Mouse (Mus musculus): Measurements from ENCODE around the gene Dapk1. TPM values are rescaled to one million over a fixed set of nuclear protein-coding genes. Genes with fewer than 3 reads are reported as not detected.

Dapk1 gene
- polyA plus RNA-seq, 1 experiment: not detected

DNA sequence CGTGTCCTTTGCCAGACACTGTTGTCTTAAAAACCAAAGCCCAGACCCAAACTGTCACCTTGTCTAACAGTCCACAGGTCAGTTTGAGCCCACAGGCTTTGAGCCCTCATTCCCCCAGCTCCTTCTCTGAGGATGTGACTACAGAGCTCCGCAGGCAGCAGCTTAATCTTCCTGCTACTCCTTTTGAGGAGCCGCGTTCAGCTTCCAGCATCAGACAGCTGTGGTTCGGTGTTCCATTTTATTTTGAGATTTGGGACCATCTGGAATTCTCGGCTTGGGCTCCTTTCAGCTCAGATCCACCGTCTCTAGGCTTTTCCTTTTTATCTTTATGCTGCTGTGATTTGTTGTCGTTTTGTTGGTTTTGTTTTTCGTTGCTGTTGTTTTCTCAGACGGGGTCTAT, 69.5 kb downstream of the Dapk1 start:
- no peak for TF ChIP-seq GATA1 (IDR thresholded peaks at IDR 0.05; ENCODE audit: low read length)

DNA sequence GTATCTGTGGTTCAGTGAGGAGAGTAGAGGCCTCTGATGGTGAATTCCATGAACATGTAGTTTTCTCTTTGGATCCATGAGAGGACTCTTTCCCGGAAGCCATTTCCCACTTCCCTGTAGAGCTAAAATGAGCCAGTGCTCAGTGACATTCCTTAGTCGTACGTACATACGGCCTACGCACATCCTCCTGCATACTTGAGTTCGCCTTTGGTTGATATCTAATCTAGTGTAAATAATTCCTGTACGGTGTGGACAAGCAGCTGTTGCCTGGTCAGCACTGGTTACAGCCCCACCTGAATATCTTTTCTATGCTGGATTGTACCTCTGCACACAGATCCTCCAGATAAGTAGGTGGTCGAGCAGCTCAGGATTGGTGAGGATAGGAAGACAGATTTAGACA, 70.5 kb downstream of the Dapk1 start:
- no peak for TF ChIP-seq GATA1 (IDR thresholded peaks at IDR 0.05; ENCODE audit: low read length)

DNA sequence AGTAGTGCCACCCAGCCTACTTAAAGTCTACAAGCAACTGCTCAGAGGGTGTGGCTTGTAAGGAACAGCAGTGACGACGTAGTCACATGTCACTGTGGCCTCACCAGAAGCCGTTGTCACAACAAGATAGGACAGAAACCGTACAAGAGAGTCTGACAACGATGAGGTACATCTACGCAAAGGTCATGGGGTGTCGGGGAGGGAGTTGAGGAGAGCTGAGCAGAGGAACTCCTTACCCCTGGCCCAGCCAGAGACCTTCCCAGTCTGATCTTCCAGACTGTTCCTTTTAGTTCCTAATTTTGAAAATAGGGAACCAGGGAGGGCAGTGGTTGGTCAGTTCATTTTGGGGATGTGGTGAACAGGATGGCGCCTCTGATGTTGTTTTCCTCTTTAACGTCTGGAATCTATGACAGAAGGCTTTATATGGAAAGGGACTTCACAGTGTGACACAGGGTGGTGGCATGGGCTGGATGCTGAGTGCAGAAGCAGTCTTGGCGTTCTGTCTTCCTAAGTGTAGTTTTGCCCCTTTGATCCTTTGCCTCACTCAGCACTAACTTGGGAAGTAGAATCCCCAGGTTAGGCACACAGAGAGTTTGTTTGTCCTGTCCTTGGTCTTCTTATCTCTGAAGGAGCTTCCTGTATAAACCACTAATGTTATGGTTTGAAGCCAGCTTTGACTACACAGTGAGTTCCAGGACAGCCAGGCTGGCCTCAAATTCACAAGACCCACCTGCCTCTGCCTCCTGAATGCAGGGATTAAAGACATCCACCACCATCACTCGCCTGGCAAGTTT, 71.3 kb downstream of the Dapk1 start:
- no peak for TF ChIP-seq GATA1 (IDR thresholded peaks at IDR 0.05; ENCODE audit: low read length)

DNA sequence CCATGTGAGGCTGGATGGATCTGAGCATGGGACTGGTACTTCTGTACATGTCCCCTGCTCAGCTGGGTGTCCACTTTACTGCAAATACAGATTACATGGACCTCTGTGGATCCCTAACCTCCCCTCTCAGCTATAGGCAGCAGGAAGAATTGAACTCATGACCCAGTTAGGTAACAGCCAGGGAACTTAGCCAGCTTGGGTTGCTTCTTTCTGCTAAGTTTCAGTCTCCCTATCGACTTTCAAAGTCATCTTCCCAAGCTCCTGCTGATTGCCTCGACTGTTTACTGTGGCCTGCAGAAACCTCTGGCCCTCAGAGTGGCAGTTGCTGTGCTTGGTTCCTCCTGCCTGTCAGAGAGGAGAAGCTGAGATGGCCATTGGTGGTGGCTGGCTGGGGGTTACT, 72.6 kb downstream of the Dapk1 start:
- TF ChIP-seq GATA1 (IDR thresholded peaks at IDR 0.05; ENCODE audit: low read length): no peak

DNA sequence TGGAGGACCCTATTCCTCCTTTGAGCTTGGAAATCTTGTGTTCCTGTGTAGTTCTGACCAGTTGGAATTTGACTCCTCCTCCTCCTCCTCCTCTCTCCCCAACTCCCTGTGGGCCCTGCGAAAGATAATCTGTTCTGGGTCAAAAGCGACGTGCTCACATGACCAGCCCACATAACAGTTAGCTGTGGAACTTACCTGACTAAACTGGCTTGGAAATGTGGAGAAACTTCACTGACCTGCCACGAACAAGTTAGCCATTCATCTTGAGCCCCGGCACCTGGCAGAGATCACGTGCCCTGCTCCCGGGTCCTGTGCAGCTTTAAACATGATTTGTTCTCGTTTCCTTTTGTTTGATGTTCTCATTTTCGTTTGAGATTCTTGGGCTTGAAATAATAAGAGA, 73.2 kb downstream of the Dapk1 start:
- TF ChIP-seq GATA1 (IDR thresholded peaks at IDR 0.05; ENCODE audit: low read length): no peak

DNA sequence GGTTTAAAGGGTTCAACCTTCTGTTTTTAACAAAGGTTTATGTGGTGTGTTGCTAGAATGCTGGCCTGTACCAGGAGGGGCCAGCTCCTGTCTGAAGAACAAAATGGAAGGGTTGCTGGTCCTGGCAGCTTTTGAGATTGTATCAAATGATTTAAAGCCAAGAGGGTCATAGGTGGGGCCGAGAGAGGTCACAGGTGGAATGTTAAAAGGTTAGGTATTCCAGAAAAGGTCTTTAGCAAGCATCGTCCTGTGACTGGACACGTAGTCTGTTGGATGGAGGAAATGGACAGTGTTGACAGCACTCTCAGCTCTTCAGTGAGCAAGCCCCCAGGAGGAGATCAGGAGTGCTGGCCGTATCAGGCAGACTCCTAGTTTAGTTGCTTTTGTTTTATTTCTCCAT, 73.7 kb downstream of the Dapk1 start:
- no peak for TF ChIP-seq GATA1 (IDR thresholded peaks at IDR 0.05; ENCODE audit: low read length)

DNA sequence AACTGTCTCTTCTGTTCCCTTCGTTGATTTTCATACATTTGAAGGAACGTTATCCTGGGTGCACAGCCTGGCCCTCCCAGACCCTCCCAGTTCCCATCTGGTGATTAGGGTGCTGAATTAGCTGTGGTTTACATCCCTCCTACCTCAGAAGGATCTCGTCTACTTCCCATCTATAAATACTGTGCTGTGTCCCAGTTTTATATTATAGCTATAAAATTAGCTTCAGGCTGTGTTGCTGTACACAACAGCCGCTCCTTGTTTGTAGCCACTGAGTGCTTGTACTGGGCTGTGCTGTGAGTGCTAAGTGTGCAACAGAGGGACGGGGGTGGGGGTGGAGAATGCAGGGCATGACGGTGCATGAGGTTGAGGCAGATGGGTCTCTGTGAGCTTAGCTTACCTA, 77.2 kb downstream of the Dapk1 start:
- TF ChIP-seq GATA1 (IDR thresholded peaks at IDR 0.05; ENCODE audit: low read length): no peak

DNA sequence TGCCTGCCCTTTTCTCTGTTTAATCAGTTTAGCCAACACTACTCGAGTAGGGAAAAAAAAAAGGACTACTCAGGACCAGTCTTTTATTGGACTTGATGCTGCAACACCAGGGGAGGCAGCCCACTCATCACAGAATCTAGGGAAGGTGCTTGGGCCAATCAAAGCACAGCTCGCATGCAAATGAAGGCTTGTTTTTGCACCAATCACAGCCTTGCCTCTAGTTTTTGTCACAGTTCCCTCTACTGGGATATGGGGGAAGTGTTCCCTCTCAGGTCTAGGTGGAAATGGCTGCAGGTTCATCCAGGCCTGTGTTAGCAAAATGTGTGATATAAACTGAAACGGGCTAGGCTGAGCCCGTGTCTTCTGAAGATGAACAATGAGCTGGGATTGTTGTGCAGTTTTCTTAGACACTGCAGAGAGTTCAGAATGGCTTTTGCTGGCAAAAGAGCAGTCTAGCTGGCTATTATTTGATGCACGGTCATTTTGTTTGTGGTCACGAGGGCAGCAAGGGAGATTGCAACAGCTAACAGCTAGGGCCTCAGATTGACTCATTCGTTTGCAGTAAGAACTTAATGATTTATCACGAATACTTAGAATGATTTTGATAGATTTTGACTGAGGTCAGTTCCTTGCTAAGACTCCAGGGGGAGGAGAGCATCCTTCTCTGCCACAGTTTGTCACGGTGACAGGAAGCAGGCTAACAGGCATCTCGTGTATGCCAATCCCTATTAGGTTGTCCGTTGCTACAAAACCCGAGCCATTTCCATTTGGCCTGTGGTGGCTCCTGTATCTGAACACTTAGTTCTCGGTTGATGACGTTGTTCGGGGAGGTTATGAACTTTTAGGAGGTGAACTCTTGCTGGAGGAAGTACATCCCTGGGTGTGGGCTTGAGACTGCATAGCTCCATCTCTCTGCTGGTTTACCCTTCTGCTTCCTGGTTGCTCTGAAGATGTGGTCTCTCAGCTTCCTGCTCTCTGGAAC, 81.3 kb downstream of the Dapk1 start:
- TF ChIP-seq GATA1 (IDR thresholded peaks at IDR 0.05; ENCODE audit: low read length): no peak

DNA sequence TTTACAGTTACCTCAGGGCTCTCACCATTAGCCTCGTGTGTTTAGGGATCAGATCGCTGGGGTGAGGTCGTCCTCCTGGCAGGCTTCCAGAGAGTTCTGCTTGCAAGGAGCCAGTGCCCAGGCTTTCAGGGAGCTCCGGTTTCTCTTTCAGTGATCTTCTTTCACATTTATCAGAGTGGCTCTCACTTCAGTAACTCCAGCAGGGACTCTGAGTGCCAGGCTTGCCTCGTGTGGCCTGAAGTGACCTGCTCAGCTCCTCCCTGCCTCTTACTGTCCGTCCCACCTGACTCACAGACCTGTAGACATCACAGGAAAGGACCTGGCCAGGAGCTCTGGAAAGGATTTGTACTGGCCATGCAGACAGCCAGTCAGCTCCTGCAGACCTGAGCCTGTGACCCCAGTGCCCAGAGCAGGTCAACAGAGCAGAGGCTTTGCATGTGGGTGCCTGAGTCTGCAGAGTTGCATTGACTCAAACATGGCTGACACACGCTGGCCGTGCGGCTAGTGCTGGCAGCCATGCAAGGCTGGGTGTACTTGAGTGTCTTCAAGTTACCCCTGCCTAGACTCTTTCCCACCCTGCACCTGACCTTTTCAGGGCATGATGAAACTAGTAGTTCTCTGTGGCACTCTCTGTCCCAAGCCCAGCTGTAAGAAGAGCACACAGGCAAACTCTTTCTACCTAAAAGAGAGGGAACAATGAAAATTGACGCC, 82.5 kb downstream of the Dapk1 start:
- TF ChIP-seq GATA1 (IDR thresholded peaks at IDR 0.05; ENCODE audit: low read length): no peak

DNA sequence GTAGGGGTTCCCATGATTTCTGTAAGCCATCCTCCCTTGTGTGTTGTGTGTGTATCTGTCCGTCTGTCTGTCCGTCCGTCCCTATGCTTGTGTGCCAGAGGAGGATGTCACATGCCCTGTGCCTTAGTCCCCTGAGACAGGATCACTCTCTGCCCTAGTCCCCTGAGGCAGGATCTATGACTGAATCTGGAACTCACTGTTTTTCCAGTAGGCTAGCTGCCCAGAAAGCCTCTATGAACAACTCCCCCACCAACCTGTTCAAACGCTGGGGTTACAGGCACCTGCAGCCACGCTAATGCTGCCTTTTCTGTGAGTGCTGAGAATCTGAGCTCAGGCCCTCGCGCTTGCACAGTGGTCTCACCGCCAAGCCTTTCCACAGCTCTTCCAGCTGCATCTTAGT, 83.1 kb downstream of the Dapk1 start:
- TF ChIP-seq GATA1 (IDR thresholded peaks at IDR 0.05; ENCODE audit: low read length): no peak

DNA sequence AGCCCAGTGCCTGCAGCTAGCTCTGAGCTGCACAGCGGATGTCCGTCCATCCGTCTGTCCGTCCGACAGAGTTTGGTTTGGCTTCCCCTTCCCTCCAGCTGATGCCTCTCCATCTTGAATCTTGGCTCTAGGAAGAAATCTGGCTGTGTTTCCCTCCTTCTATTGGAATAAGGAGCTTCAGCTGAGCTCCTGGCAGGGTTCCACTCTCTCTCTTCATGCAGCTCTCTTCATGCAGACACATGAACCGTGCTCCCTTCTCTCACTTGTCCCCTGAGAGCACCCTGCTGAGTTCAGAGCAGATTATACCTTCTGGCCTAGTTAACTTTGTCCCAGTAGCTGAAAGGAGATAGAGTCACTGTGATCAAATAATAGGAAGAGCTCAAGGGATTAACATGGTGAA, 83.5 kb downstream of the Dapk1 start:
- TF ChIP-seq GATA1 (IDR thresholded peaks at IDR 0.05; ENCODE audit: low read length): no peak

DNA sequence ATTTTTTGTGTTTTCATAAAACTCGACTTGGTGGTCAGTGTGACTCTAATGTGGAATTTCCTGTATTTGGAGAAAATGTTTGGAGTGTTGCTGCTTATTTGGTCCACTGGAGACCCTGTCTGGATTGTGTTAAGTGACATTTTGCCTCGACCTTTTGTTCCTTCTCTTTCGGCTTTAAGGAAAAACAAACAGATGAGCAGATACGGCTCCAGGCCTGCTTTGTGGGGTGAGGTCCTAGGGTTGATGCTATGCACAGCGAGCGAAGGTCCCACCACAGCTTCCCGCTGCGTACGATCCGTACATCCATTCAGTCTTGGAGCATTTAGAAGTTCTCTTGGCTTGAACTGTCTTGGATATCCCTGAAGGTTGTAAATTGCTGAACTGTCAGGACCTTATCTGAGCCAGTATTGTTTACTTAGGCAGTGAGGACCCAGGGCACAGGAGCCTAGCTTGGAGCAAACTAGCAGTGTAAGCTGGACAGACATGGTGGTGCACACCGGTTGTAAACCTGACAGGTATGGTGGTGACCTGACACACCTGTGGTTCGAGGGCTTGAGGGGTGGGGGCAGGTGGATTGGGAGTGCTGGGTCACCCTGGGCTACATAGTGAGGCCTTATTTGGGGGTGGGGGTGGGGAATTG, 84.4 kb downstream of the Dapk1 start:
- no peak for TF ChIP-seq GATA1 (IDR thresholded peaks at IDR 0.05; ENCODE audit: low read length)

DNA sequence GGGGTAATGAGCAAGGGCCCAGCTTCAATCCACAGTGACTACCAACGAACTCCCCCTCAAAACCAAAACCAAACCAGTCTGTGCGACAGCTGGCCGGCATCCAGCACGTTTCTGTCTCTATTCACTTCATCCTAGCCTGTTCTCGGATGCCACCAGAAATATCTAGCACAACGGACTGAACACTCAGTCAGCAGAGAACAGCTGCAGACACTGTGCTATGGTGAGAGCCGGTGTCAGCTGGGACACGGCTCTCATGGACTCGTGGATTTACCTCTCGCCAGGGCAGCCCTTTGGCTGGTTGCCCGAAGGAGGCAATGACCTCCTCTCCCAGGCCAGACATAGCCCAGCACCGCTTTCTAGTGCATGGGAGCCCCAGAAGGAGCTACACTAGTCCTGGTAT, 85.2 kb downstream of the Dapk1 start:
- no peak for TF ChIP-seq GATA1 (IDR thresholded peaks at IDR 0.05; ENCODE audit: low read length)

DNA sequence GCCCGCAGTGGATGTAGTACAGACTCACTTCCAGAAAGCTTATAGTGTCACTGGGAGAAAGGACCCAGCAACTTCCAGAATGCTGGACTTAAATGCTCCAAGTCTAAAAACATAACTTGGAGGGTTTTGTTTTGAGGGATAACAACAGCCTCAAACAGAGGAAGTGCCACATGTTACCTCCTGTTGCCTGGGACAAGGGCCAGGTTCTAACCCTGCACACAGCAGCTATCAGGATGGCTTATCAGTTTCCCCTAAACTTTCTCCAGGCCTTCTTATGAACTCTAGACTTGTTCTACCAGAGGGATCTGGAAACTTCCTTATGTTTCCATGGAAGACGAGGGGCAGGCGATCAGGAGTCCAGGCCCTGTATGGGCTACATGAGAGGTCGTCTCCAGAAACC, 85.7 kb downstream of the Dapk1 start:
- no peak for TF ChIP-seq GATA1 (IDR thresholded peaks at IDR 0.05; ENCODE audit: low read length)

DNA sequence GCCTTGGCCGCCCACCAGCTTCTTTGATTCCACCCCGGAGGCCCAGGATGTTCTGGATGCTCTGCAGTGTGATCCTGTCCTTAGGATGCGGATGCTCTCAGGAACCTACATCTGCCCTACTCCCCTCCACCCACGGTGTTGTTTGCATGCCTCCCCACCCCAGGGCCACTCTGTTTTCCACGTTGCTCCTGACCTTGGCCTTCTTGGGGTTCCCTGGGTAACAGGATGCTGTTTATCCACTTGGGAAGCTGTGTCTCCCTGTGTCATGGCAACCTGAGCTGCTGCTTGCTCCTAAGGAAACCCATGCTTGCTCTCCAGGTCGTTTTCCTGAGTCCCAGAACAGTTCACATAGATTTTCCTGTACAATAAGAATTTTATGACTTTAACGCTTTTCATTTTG, 86.1 kb downstream of the Dapk1 start:
- TF ChIP-seq GATA1 (IDR thresholded peaks at IDR 0.05; ENCODE audit: low read length): no peak

All from G1E-ER4 (cell line).